Mouse (Mus musculus) lung, postnatal 0 days (tissue): ENCODE data around the gene Srsf2.

Experiments used
- CTCF ChIP-seq: IDR thresholded peaks from 2 replicates; pipeline ENCODE4 v1.5.1; 2016; ENCODE audit warnings: antibody characterized with exemption, mild to moderate bottlenecking
- EP300 ChIP-seq: IDR thresholded peaks from 2 replicates; pipeline ENCODE4 v1.6.1; 2016; ENCODE audit warnings: antibody characterized with exemption, mild to moderate bottlenecking, control low read depth

DNA sequence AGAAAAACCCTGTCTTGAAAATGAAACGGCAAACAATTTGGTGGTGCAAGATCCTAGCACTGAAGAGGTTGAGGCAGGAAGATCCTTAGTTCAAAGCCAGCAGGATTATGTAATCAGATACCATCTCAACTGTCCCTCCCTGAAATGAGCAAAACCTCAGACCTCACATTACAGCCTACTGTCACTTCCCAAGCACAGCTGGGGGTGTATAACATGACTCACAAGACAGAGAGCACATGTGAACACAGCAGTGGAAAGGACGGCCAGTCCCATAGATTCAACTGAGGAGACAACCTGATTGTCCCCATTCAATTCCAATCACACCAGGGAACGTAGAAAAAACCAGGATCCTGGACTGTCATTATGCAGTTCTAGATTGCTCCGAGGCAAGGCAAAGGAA is 16.6 kb downstream of the Srsf2 start:
- TF ChIP-seq CTCF (no peak), EP300 (no peak)
